Mouse (Mus musculus) cortical plate, adult 2 months (tissue): ENCODE data around the gene Ubac2.

ENCODE experiments used
- CTCF ChIP-seq: fragments of 200-500 bp; IDR thresholded peaks from 2 replicates; pipeline ENCODE4 v1.5.1; 2011; ENCODE audit warnings: mild to moderate bottlenecking, control low read depth, low read length; ENCODE audit not compliant: insufficient read depth; ENCODE audit errors: extremely low read depth
- POLR2A ChIP-seq: fragments of 200-500 bp; IDR thresholded peaks from 2 replicates; pipeline ENCODE4 v1.6.1; 2011; ENCODE audit warnings: mild to moderate bottlenecking, low read length, control low read depth; ENCODE audit not compliant: insufficient read depth; ENCODE audit errors: extremely low read depth

DNA sequence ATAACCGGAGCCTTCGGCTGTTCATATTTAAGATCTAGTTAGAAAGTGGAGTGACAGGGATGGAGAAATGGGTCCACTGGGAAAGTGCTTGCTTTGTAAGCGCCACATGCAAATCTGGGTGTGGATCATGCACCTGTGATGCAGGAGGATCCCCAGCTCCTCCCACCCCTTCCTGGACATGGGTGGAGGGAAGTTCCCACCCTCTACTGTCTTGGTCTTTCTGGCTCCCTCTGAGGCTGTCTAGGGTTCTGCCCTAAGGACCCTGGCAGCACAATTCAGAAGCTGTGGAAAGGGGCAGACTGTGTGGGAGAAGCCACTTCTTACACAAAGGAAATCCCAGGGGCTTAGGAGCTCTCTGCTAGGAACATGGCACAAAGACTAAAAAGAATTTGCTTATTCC, 53.2 kb downstream of the Ubac2 start:
- TF ChIP-seq CTCF (no peak), POLR2A (no peak)
